Mouse (Mus musculus): Measurements from ENCODE around the gene Spty2d1.

DNA sequence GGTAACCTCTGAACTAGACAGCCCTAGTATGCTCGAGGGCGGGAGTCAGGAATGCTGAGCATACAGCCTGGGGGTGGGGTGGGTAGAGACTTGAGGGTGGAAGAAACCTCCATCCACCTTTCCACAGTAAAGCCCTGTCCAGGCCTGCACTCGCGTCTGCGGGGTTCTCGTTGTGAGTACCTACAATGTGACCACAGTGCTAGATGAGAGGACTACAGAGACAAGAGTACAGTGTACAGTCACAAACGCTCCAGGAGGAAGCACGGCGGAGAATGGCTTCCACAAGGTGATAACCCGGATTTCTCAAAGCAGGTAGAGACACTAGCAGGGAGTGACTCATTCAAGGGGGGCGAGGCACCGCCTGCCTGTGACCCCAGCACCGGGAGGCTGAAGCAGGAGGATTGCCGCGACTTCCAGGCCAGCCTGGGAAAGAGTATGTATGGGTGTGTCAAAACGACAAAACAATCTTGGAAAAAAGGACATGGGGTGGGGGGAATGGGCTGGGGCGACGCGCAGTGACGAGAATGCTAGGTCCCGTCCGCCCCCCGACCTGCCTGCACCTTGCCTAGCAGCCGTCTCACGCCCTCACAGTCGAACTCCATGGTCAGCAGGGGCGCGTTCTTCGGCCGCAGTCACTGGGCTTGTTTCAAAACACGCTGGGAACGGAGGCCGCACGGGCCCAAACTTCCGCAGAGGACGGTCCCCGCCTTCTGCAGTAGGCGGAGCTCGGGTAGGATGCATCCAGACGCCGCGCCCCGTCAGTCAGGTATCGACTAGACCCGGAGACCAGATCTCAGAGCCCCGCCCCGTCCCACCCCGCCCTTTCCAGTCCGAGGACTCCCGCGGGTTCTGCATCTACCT is 50.1 kb downstream of the Spty2d1 start, which contains the start of gene Uevld:
- TF ChIP-seq CTCF (conservative IDR thresholded peaks at IDR 0.05; ENCODE audit: low read length) = no peak
- TF ChIP-seq NANOG (IDR thresholded peaks at IDR 0.05; ENCODE audit: borderline replicate concordance, low read length) = no peak
